Mouse (Mus musculus) left cerebral cortex, postnatal 4 days (tissue): ENCODE measurements at regions not wholly inside any gene's neighbourhood (a gene's known extent, or its start where the extent isn't known, plus 50 kb on each side); places are given as distances from the start of the nearest gene placed in this dataset.
"Not testable (repeated sequence)": the region's sequence is repeated elsewhere in the genome, so short reads cannot be mapped to it uniquely, and the experiment has no call there.

ENCODE experiments used
- DNase-seq: peaks from one replicate; pipeline ENCODE4 v3.0.0-alpha.2; 2022
- intact Hi-C: fragments of 180-260 bp; cut with DNase I; formaldehyde crosslinking; loops from one replicate; pipeline ENCODE4 v1.15.1; 2025

GRCm38 (mm10) chr7:116596914-116597313 lies 92.7 kb downstream of the Nucb2 start:
- intact Hi-C loops, result no loop called here
- no peak for DNase-seq

- no peak for DNase-seq
- intact Hi-C loops, result no loop called here
These were observed 96.2 kb downstream of the Nucb2 start for GRCm38 (mm10) chr7:116600340-116600739.

GRCm38 (mm10) chr7:116603167-116603839 lies 99.1 kb downstream of the Nucb2 start:
- no peak for DNase-seq
- intact Hi-C loops, result no loop called here

GRCm38 (mm10) chr7:116603840-116604194 lies 99.6 kb downstream of the Nucb2 start:
- no peak for DNase-seq
- intact Hi-C loops, result no loop called here

- intact Hi-C loops, result no loop called here
- DNase-seq, result peak; percentile 71
These were observed 102.1 kb downstream of the Nucb2 start for GRCm38 (mm10) chr7:116606255-116606654.

GRCm38 (mm10) chr7:116606751-116607483 lies 102.7 kb downstream of the Nucb2 start:
- intact Hi-C loops, result no loop called here
- peak; percentile 64 for DNase-seq

GRCm38 (mm10) chr7:116607628-116608225 lies 103.6 kb downstream of the Nucb2 start:
- intact Hi-C loops, result loop anchor here (2.0 kb wide), 1 partner anchor 75 kb away; no protein-coding TSS in a partner anchor
- no peak for DNase-seq

GRCm38 (mm10) chr7:116608350-116609085 lies 104.3 kb downstream of the Nucb2 start:
- DNase-seq, result peak; percentile 66
- intact Hi-C loops, result loop anchor here (2.0 kb wide), 1 partner anchor 76 kb away; no protein-coding TSS in a partner anchor

- no peak for DNase-seq
- intact Hi-C loops, result loop anchor here (2.0 kb wide), 1 partner anchor 77 kb away; no protein-coding TSS in a partner anchor
These were observed 105.2 kb downstream of the Nucb2 start for GRCm38 (mm10) chr7:116609406-116609805.

- intact Hi-C loops, result loop anchor here (2.0 kb wide), 1 partner anchor 77 kb away; no protein-coding TSS in a partner anchor
- peak; percentile 51 for DNase-seq
These were observed 105.7 kb downstream of the Nucb2 start for GRCm38 (mm10) chr7:116609906-116610305.

- intact Hi-C loops, result no loop called here
- peak; percentile 88 for DNase-seq
These were observed 111.8 kb downstream of the Nucb2 start for GRCm38 (mm10) chr7:116615984-116616383.

GRCm38 (mm10) chr7:116619636-116620035 lies 115.5 kb downstream of the Nucb2 start:
- intact Hi-C loops, result no loop called here
- DNase-seq, result no peak

- DNase-seq, result no peak
These were observed 116.2 kb downstream of the Nucb2 start for GRCm38 (mm10) chr7:116620381-116620780.

GRCm38 (mm10) chr7:116633210-116633609 lies 129.0 kb downstream of the Nucb2 start:
- DNase-seq, result no peak
- intact Hi-C loops, result no loop called here

More at GRCm38 (mm10) chr7:116620381-116620780, 116.2 kb downstream of the Nucb2 start:
- intact Hi-C loops, result no loop called here

GRCm38 (mm10) chr7:116644902-116645650 lies 140.9 kb downstream of the Nucb2 start:
- intact Hi-C loops, result no loop called here
- peak; percentile 71 for DNase-seq

GRCm38 (mm10) chr7:116654466-116654865 lies 150.3 kb downstream of the Nucb2 start:
- peak; percentile 5 for DNase-seq
- intact Hi-C loops, result no loop called here

- intact Hi-C loops, DNase-seq: not testable (repeated sequence)
These were observed 152.9 kb downstream of the Nucb2 start for GRCm38 (mm10) chr7:116657040-116657439.

- DNase-seq, result no peak
- intact Hi-C loops, result no loop called here
These were observed 161.4 kb downstream of the Nucb2 start for GRCm38 (mm10) chr7:116665581-116665980.

- intact Hi-C loops, result no loop called here
- DNase-seq, result peak; percentile 4
These were observed 170.2 kb downstream of the Nucb2 start for GRCm38 (mm10) chr7:116674199-116675019.
